Mouse (Mus musculus) cerebellum, postnatal 10 days (tissue): Measurements from ENCODE around the gene C130026I21Rik.
"Not testable (repeated sequence)": the region's sequence is repeated elsewhere in the genome, so short reads cannot be mapped to it uniquely, and the experiment has no call there.

ENCODE experiments used
- DNase-seq, 2 experiments: peaks; one replicate each; pipeline ENCODE4 v3.0.0; 2021; ENCODE audit warnings: mixed read lengths in 2 of 2

Gene C130026I21Rik

GRCm38 (mm10) chr1:85118341-85118740, 152.0 kb downstream of the C130026I21Rik start:
- DNase-seq = not testable (repeated sequence)

GRCm38 (mm10) chr1:85117537-85117936, 152.8 kb downstream of the C130026I21Rik start:
- DNase-seq = not testable (repeated sequence)

GRCm38 (mm10) chr1:85114666-85115402, 155.5 kb downstream of the C130026I21Rik start:
- DNase-seq = peak; percentile 42 to 46

- DNase-seq = not testable (repeated sequence)
Measured at GRCm38 (mm10) chr1:85114078-85114477, 156.3 kb downstream of the C130026I21Rik start.

GRCm38 (mm10) chr1:85112889-85113288, 157.5 kb downstream of the C130026I21Rik start:
- not testable (repeated sequence) for DNase-seq

- not testable (repeated sequence) for DNase-seq
Measured at GRCm38 (mm10) chr1:85112266-85112665, 158.1 kb downstream of the C130026I21Rik start.

- peak in 1 of 2 experiments; percentile 4 for DNase-seq
Measured at GRCm38 (mm10) chr1:85111572-85111971, 158.8 kb downstream of the C130026I21Rik start.

- DNase-seq = not testable (repeated sequence)
Measured at GRCm38 (mm10) chr1:85110876-85111275, 159.5 kb downstream of the C130026I21Rik start.

- not testable (repeated sequence) for DNase-seq
Measured at GRCm38 (mm10) chr1:85109753-85110152, 160.6 kb downstream of the C130026I21Rik start, which contains the start of gene A530032D15Rik. TSS of gene A530032D15Rik (minus strand) at chr1:85109853.

- DNase-seq = not testable (repeated sequence)
Measured at GRCm38 (mm10) chr1:85106013-85106412, 164.4 kb downstream of the C130026I21Rik start.

GRCm38 (mm10) chr1:85105336-85105735, 165.0 kb downstream of the C130026I21Rik start:
- DNase-seq = not testable (repeated sequence)

- not testable (repeated sequence) for DNase-seq
Measured at GRCm38 (mm10) chr1:85101754-85102153, 168.6 kb downstream of the C130026I21Rik start.

- not testable (repeated sequence) for DNase-seq
Measured at GRCm38 (mm10) chr1:85099864-85100263, 170.5 kb downstream of the C130026I21Rik start, which contains the start of gene Gm10553. TSS of gene Gm10553 (plus strand) at chr1:85100164.

- DNase-seq = not testable (repeated sequence)
Measured at GRCm38 (mm10) chr1:85099081-85099480, 171.3 kb downstream of the C130026I21Rik start.

- not testable (repeated sequence) for DNase-seq
Measured at GRCm38 (mm10) chr1:85093011-85093572, 177.3 kb downstream of the C130026I21Rik start.

GRCm38 (mm10) chr1:85092169-85092568, 178.2 kb downstream of the C130026I21Rik start:
- DNase-seq = not testable (repeated sequence)

- DNase-seq = not testable (repeated sequence)
Measured at GRCm38 (mm10) chr1:85086211-85086610, 184.2 kb downstream of the C130026I21Rik start.

GRCm38 (mm10) chr1:85084803-85085202, 185.6 kb downstream of the C130026I21Rik start:
- not testable (repeated sequence) for DNase-seq

GRCm38 (mm10) chr1:85073099-85073498, 197.3 kb downstream of the C130026I21Rik start:
- DNase-seq = not testable (repeated sequence)

GRCm38 (mm10) chr1:85071690-85072089, 198.7 kb downstream of the C130026I21Rik start:
- not testable (repeated sequence) for DNase-seq

GRCm38 (mm10) chr1:85035801-85036200, 234.6 kb downstream of the C130026I21Rik start:
- not testable (repeated sequence) for DNase-seq

GRCm38 (mm10) chr1:85034394-85034793, 236.0 kb downstream of the C130026I21Rik start:
- not testable (repeated sequence) for DNase-seq

GRCm38 (mm10) chr1:85033616-85034015, 236.8 kb downstream of the C130026I21Rik start:
- not testable (repeated sequence) for DNase-seq

- not testable (repeated sequence) for DNase-seq
Measured at GRCm38 (mm10) chr1:85030211-85030610, 240.2 kb downstream of the C130026I21Rik start.
